Mouse (Mus musculus): ENCODE measurements around the gene Myh9.

Myh9 gene

GRCm38 (mm10) chr15:77788356-77788755, 53.6 kb downstream of the Myh9 start:
- DNase-seq (ENCODE audit: low read depth, low spot score): no peak

DNA sequence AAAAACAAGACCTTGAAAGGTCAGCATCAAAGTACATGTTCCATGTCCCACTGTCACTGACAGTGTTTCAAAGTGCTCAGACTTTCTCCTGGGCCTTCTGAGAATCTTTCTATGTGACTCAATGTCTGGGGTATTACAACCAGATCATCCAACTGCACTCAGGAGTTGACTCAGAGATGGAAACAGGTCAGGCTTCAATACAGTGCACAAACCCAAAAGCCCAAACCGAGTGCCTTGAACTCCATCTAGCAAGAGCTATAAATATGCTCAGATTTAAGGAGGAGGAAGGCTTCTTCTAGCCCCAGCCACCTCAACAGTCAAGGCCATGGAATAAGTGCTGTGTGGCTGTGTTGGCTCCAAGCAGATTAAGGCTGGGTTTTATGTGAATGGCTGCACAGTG, 56.2 kb downstream of the Myh9 start:
- DNase-seq (ENCODE audit: low read depth, low spot score): no peak

GRCm38 (mm10) chr15:77784039-77784824, 57.7 kb downstream of the Myh9 start:
- DNase-seq (ENCODE audit: low read depth, low spot score): no peak

- peak; percentile 40 for DNase-seq (ENCODE audit: low read depth, low spot score)
Measured at GRCm38 (mm10) chr15:77782449-77783014, 59.4 kb downstream of the Myh9 start.

DNA sequence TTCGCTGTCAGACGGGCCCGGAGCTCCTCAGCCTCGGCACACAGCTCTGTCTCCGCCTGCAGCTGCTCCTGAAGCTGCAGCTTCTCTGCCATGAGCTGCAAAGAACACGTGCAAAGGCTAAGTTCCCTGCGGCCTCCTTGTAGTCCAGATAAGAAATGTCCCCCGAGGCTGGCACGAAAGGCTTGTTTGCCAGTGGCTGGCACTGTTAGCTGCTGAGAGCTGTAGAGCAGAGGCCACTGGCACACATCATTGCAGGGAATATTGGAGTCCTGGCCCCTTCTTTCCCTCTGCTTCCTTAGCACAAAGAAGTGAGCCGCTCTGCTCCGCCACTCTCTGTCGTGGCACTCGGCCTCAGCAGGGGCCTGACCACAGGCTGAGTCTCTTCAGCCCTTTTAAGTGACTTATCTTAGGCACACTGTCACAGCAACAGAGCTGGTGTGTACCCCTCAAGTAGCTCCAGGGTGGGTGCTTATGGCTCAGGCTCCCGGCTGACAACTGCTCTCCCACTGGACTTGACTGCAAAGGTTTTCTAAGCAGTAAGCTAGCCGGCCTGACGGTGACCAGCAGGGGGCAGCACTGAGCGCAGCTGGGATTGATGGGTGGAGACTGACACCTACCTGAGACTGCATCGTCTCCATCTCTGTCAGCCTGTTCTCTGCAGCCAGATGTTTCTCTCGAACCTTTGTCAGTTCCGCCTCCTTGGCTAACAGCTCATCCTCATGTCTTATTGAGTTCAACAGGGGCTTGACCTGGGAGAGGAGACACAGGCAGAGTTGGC, 66.6 kb downstream of the Myh9 start:
- DNase-seq (ENCODE audit: low read depth, low spot score): peak; percentile 73

DNA sequence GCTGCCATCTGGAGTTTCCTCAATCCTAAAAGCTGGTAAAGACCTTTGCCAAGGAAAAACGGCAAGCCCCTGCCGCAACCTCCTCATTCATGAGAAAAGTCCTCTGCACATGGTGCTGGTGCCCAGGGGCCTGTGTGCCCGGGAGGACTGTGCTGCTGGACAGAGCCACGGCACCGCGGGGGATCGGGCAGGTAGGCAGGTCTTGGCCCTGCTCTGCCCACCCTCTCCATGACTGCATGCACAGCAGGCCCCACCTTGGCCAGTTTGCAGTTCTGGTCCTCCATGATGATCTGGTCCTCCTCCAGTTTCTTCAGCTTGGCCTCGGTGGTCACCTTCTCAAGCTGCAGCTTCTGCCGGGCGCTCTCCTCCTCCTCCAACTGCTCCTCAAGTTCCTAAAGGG, 67.7 kb downstream of the Myh9 start:
- DNase-seq (ENCODE audit: low read depth, low spot score): no peak

GRCm38 (mm10) chr15:77773099-77773915, 68.7 kb downstream of the Myh9 start:
- no peak for DNase-seq (ENCODE audit: low read depth, low spot score)

DNA sequence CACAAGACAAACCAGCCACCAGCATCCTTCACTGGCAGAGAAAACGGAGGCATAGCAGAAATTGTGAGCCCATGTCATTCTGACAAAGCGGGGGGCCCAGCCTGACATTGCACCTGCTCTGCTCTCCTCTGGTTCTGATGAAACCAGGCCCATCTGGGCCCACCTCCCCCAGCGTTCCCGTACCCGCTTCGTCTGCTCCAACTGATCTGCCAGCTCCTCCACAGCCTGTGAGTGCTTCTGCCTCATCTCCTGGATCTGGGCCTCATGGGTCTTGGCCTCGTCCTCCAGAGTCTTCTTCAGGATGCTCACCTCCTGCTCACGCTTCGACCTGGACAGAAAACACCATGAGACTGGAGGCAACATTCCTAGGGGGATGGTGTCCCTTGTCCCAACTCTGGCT, 71.0 kb downstream of the Myh9 start:
- DNase-seq (ENCODE audit: low read depth, low spot score): no peak

DNA sequence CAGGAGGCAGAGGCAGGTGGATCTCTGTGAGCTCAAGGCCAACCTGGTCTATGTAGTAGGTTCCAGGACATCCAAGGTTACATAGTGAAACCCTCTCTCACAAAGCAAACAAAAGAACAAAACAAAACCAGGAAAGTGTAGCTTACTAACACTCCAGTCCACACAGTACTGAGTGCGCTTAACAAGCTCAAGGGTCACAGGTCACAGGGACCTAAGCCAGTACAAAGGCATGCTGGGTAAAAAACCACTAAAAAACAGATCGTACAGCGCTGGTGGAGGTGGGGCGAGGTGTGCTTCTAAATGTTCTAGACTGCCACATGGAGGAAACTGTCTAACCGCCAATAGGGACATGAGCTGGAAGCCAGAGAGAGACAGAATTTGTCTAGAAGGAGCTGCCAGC, 71.6 kb downstream of the Myh9 start:
- DNase-seq (ENCODE audit: low read depth, low spot score): no peak

DNA sequence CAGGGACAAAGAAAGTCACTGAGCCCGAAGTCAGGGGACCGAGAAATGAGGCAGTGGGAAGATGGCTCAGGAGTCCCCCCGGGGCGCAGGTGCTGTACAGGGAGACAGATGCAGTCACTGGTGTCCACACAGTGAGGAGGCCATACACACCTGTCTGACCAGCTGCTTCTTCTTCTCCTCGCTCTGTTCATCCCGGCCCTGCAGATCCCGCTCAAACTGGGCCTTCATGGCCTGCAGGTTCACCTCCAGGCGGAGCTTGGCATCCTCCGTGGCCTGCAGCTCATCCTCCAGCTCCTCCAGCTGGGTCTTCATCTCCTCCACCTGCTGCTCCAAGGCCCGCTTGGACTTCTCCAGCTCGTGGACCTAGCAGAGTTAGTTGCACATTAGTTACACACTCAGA, 75.0 kb downstream of the Myh9 start:
- no peak for DNase-seq (ENCODE audit: low read depth, low spot score)

DNA sequence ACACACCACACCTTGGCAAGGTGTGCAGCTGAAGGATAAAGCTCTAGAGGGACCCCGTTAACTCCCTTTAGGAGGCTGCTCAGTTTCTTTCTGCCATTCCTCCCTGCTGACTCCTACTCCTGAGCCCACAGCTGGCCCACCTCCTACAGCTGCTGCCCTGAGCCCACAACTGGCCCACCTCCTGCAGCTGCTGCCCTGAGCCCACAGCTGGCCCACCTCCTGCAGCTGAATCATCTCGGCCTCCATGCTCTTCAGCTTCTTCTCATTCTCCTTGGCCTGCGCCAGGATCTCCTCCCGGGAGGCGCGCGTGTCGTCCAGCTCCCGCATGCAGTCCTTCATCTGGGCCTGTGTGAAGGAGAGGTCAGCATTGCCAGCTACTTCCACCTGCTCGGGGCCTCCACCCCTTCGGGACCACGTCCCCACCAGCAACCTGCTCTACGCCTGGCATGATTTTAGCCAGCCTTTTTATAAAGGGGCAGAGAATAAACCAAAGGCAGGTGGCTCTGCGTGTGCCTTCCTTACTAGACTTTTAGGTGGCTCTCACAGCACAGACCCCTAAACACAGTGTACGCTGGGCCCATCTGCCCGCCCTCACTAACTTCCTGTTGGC, 76.4 kb downstream of the Myh9 start:
- DNase-seq (ENCODE audit: low read depth, low spot score): no peak

GRCm38 (mm10) chr15:77764391-77765006, 77.5 kb downstream of the Myh9 start:
- DNase-seq (ENCODE audit: low read depth, low spot score): no peak

- no peak for DNase-seq (ENCODE audit: low read depth, low spot score)
Measured at GRCm38 (mm10) chr15:77763702-77764101, 78.3 kb downstream of the Myh9 start.

DNA sequence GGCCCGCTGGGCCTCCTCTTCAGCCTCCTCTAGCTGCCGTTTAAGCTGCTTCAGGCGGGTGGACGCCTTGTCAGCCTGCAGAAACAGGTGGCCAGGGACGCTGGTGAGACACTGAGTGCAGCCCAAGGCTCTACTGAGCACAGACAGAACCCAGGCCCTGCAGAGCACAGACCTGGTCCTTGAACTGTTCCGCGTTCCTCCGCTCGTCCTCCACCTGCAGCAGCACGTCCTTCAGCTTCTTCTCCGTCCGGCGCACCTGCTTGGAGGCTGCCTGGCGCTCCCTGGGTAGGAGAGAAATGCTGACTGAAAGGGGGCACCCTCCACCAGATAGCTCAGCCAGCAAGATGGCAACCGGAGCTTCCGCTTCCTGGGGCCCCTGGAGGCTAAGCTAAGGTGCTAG, 78.9 kb downstream of the Myh9 start:
- no peak for DNase-seq (ENCODE audit: low read depth, low spot score)

DNA sequence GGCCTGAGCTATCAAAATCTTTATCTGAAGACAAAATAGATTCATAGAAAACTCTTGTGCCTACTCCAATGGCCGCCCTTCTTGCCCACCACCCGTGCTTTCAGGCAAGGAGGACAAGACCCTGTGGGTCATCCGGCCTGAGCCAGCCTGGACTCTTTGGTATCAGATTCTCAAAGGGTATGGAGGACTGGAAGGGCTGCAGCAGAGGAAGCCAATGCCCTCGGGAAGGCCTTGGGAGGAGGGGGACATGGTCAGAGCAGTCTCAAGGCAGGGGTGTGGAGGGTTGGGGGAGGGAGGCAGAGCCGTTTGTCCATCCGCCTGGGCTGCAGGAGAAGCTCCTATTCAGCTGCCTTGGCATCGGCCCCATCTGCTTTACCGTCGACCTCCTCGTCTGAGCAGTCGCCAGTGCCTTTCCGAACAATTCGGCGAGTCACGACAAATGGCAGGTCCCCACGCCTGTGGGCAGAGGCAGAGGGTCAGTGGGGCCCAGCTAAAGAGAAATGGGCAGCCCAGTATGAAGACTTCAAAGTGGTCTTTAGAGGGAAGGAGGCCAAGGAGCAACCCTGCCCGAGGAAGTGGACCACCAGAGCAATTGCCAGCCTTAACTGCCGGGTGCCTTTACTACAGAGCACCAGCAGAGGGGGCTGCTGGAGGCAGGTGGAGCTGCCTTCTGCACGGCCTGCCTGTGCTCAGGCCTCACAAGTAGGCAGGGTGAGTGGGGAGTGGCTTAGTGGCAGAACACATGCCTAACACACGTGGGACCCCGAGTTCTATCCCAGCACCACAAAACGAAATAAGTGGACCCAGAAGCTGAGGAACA, 80.2 kb downstream of the Myh9 start:
- DNase-seq (ENCODE audit: low read depth, low spot score): peak; percentile 48

GRCm38 (mm10) chr15:77761083-77761482, 80.9 kb downstream of the Myh9 start:
- no peak for DNase-seq (ENCODE audit: low read depth, low spot score)

DNA sequence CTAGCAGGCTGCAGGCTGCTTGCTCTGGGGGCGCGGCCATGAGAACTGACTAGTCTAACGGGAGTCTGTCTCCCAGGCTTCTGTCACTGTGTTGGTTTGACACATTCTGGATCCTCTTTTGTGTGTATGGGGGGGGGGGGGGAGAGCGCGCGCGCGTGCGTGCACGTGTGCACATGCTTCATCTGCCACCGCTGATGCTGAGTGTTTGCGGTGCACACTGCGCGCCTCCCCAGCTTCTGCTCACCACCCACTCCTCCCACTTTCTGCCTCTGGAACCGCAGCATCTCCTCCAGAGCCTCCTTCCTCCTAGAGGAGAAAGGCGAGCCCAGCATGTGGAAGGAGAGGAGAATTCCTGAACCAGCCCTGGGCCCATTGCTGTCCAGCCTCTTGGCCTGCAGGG, 81.9 kb downstream of the Myh9 start:
- DNase-seq (ENCODE audit: low read depth, low spot score): no peak

GRCm38 (mm10) chr15:77757586-77758226, 84.3 kb downstream of the Myh9 start:
- DNase-seq (ENCODE audit: low read depth, low spot score): peak; percentile 30

DNA sequence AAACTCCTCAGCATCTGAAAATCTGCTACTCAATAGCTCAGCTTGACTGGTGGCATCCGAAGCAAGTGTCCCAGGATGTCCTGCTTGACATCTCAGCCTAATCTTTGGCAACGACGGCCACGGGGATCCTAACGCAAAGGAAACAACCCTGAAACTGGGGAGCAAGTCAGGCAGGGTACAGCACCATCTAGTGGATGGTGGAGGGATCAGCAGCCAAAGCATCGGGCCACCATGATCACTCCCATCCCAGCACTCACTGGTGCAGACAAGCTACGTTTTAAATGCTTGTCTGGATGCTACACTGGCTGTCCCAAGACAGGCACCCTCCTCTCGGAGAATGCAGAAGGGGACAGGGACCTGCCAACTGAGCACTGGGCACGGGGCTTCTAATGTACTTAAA, 85.1 kb downstream of the Myh9 start, which contains the start of gene Apol8:
Apol8 (minus strand) TSS at position 156 of the 400 bp plus-strand sequence.
- DNase-seq (ENCODE audit: low read depth, low spot score): peak; percentile 63
